Mouse (Mus musculus): Measurements from ENCODE around the gene Gar1.

GRCm38 (mm10) chr3:129823293-129823692, 7.9 kb downstream of the Gar1 start:
- TF ChIP-seq CTCF (IDR thresholded peaks at IDR 0.05), result peak; percentile 78
- no peak for TF ChIP-seq EP300 (IDR thresholded peaks at IDR 0.05; ENCODE audit: insufficient read depth, low read depth, low read length)
- TF ChIP-seq POLR2A (IDR thresholded peaks at IDR 0.05; ENCODE audit: insufficient read depth, low read depth, low read length), result no peak

Data from heart, adult 2 months (tissue).